Mouse (Mus musculus): ENCODE measurements around the gene Nipal3. TPM values are rescaled to one million over a fixed set of nuclear protein-coding genes. Genes with fewer than 3 reads are reported as not detected.

Nipal3 gene
- total and polyA plus RNA-seq, 3 experiments = 3.5 to 10.4 TPM; not detected in 1

GRCm38 (mm10) chr4:135420961-135421360, 73.9 kb downstream of the Nipal3 start:
- no peak for TF ChIP-seq MAFK (IDR thresholded peaks at IDR 0.05; ENCODE audit: borderline replicate concordance, low read depth, low read length)
- TF ChIP-seq MYC (IDR thresholded peaks at IDR 0.05; ENCODE audit: low read depth, low read length) = no peak
- TF ChIP-seq ZMIZ1 (IDR thresholded peaks at IDR 0.05; ENCODE audit: low read depth, low read length) = no peak
- TF ChIP-seq JUND (IDR thresholded peaks at IDR 0.05; ENCODE audit: low read depth, low read length) = no peak
- TF ChIP-seq MEF2A (IDR thresholded peaks at IDR 0.05; ENCODE audit: extremely low read depth, insufficient replicate concordance, low read depth, low read length, poor library complexity, severe bottlenecking) = no peak
- no peak for DNase-seq (ENCODE audit: low read depth, low spot score)
- no peaks in the 10 kb centered on the region for H3K27me3 ChIP-seq (ENCODE audit: control insufficient read depth in 1 of 2, insufficient read depth in 2 of 2, low read length in 2 of 2)
- H3K9me3 ChIP-seq (replicated peaks; ENCODE audit: insufficient read depth, low read length) = no peaks in the 10 kb centered on the region
- H3K4me3 ChIP-seq (ENCODE audit: control insufficient read depth in 1 of 2, insufficient read depth in 1 of 2, low read depth in 2 of 2, low read length in 2 of 2) = no peak overlapping the region
- no peak overlapping the region for H3K9ac ChIP-seq (ENCODE audit: control insufficient read depth, low read depth, low read length, poor library complexity, severe bottlenecking)
- peaks cover 0 to 7% of the 10 kb centered on the region in 2 experiments; a peak in 3 of 4 replicates for H3K36me3 ChIP-seq (ENCODE audit: control insufficient read depth in 1 of 2, insufficient read depth in 2 of 2, low read length in 2 of 2)
- H3K79me2 ChIP-seq (ENCODE audit: control insufficient read depth, insufficient read depth, low read length, poor library complexity) = no peaks in the 10 kb centered on the region
- peaks cover 0 to 18% of the 10 kb centered on the region in 2 experiments; a peak in 2 of 4 replicates for H3K4me1 ChIP-seq (ENCODE audit: control insufficient read depth in 1 of 2, insufficient read depth in 2 of 2, low read length in 2 of 2)
- no peak overlapping the region for H3K27ac ChIP-seq (ENCODE audit: control insufficient read depth, low read depth, low read length)

DNA sequence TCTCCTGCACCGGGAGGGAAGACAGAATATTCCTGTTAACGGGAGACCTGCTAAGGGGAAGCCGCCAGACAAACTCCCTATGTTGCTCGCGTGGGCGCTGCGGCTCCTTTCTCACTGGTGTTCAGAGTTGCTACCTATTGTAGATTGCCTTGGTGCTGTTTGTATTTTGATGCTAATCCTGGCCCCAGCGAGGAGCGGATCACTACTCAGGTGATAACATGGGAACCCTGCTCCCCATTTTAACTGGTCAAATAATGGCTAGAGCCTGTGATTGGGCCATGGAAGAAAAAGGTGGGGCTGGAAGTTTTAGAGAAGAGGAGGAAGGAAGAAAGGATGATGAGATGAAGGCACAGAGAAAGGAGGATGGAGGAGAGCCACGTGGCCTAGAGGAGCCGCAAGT, 74.4 kb downstream of the Nipal3 start:
- Histone ChIP-seq H3K27ac (ENCODE audit: control insufficient read depth, low read depth, low read length) (no peak overlapping the region), H3K9me3 (replicated peaks; ENCODE audit: insufficient read depth, low read length) (no peaks in the 10 kb centered on the region), H3K9ac (ENCODE audit: control insufficient read depth, low read depth, low read length, poor library complexity, severe bottlenecking) (no peak overlapping the region), H3K36me3 (ENCODE audit: control insufficient read depth in 1 of 2, insufficient read depth in 2 of 2, low read length in 2 of 2) (peaks cover 0 to 13% of the 10 kb centered on the region in 2 experiments; a peak in 3 of 4 replicates), H3K27me3 (ENCODE audit: control insufficient read depth in 1 of 2, insufficient read depth in 2 of 2, low read length in 2 of 2) (no peaks in the 10 kb centered on the region), H3K4me1 (ENCODE audit: control insufficient read depth in 1 of 2, insufficient read depth in 2 of 2, low read length in 2 of 2) (peaks cover 5 to 21% of the 10 kb centered on the region in 2 experiments), H3K4me3 (ENCODE audit: control insufficient read depth in 1 of 2, insufficient read depth in 1 of 2, low read depth in 2 of 2, low read length in 2 of 2) (no peak overlapping the region), H3K79me2 (ENCODE audit: control insufficient read depth, insufficient read depth, low read length, poor library complexity) (no peaks in the 10 kb centered on the region)
- no peak for DNase-seq (ENCODE audit: low read depth, low spot score)
- no peak for TF ChIP-seq SMC3 (IDR thresholded peaks at IDR 0.05; ENCODE audit: low read depth, low read length)
- TF ChIP-seq SIN3A (IDR thresholded peaks at IDR 0.05; ENCODE audit: low read length) = no peak

DNA sequence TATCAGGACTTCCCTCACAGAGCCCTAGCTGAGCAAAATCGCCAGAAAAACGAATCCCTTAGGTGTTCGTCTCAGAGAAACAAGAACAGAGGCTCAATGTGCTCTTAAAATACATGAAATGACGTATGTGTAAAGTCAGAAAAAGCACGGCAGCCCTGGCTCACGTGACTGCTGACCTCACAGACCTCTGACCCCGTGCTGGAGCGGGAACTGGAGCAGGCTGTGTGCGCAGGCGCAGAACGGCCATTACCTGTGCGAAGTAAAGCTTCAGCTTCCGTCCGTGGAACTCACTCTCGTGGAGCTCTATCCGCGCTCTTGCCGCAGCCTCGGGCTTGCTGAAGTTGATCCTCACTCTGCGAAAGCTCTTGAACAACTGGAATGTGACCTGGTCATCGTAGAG, 74.8 kb downstream of the Nipal3 start:
- Histone ChIP-seq H3K36me3 (ENCODE audit: control insufficient read depth in 1 of 2, insufficient read depth in 2 of 2, low read length in 2 of 2) (peaks cover 0 to 15% of the 10 kb centered on the region in 2 experiments; a peak in 3 of 4 replicates), H3K4me1 (ENCODE audit: control insufficient read depth in 1 of 2, insufficient read depth in 2 of 2, low read length in 2 of 2) (peaks cover 9 to 26% of the 10 kb centered on the region in 2 experiments), H3K27ac (ENCODE audit: control insufficient read depth, low read depth, low read length) (no peak overlapping the region), H3K4me3 (ENCODE audit: control insufficient read depth in 1 of 2, insufficient read depth in 1 of 2, low read depth in 2 of 2, low read length in 2 of 2) (no peak overlapping the region), H3K9me3 (replicated peaks; ENCODE audit: insufficient read depth, low read length) (no peaks in the 10 kb centered on the region), H3K27me3 (ENCODE audit: control insufficient read depth in 1 of 2, insufficient read depth in 2 of 2, low read length in 2 of 2) (no peaks in the 10 kb centered on the region), H3K9ac (ENCODE audit: control insufficient read depth, low read depth, low read length, poor library complexity, severe bottlenecking) (no peak overlapping the region), H3K79me2 (ENCODE audit: control insufficient read depth, insufficient read depth, low read length, poor library complexity) (no peaks in the 10 kb centered on the region)
- no peak for DNase-seq (ENCODE audit: low read depth, low spot score)
- TF ChIP-seq MXI1 (IDR thresholded peaks at IDR 0.05; ENCODE audit: low read depth, low read length) = no peak
- TF ChIP-seq HCFC1 (IDR thresholded peaks at IDR 0.05; ENCODE audit: low read depth, low read length) = no peak
- no peak for TF ChIP-seq ZC3H11A (IDR thresholded peaks at IDR 0.05; ENCODE audit: low read depth, low read length)
- no peak for TF ChIP-seq CHD1 (IDR thresholded peaks at IDR 0.05; ENCODE audit: low read depth, low read length)
- TF ChIP-seq NRF1 (IDR thresholded peaks at IDR 0.05; ENCODE audit: insufficient read depth, low read depth, low read length, poor library complexity, severe bottlenecking) = no peak
- TF ChIP-seq BHLHE40 (IDR thresholded peaks at IDR 0.05; ENCODE audit: borderline replicate concordance, low read depth, low read length) = no peak
- TF ChIP-seq POLR2AphosphoS5 (IDR thresholded peaks at IDR 0.05; ENCODE audit: borderline replicate concordance, low read depth, low read length) = no peak
- no peak for TF ChIP-seq TBP (IDR thresholded peaks at IDR 0.05; ENCODE audit: low read depth, low read length)
- no peak for TF ChIP-seq SMC3 (IDR thresholded peaks at IDR 0.05; ENCODE audit: low read depth, low read length)
- no peak for TF ChIP-seq EP300 (IDR thresholded peaks at IDR 0.05; ENCODE audit: low read depth in 1 of 2, low read length in 2 of 2)
- TF ChIP-seq MAX (IDR thresholded peaks at IDR 0.05; ENCODE audit: low read length) = no peak
- TF ChIP-seq KAT2A (conservative IDR thresholded peaks at IDR 0.05; ENCODE audit: low read depth, low read length) = no peak
- no peak for TF ChIP-seq POLR2A (IDR thresholded peaks at IDR 0.05; ENCODE audit: control insufficient read depth in 1 of 2, insufficient read depth in 1 of 2, low read depth in 1 of 2, low read length in 2 of 2, poor library complexity in 1 of 2)
- TF ChIP-seq RCOR1 (IDR thresholded peaks at IDR 0.05; ENCODE audit: low read depth, low read length) = no peak
- no peak for TF ChIP-seq USF2 (IDR thresholded peaks at IDR 0.05; ENCODE audit: borderline replicate concordance in 1 of 2, insufficient read depth in 1 of 2, low read depth in 1 of 2, low read length in 2 of 2)
- TF ChIP-seq ZKSCAN1 (IDR thresholded peaks at IDR 0.05; ENCODE audit: low read depth, low read length) = no peak
- TF ChIP-seq CHD2 (IDR thresholded peaks at IDR 0.05; ENCODE audit: low read length) = no peak
- no peak for TF ChIP-seq ZMIZ1 (IDR thresholded peaks at IDR 0.05; ENCODE audit: low read depth, low read length)
- TF ChIP-seq MEF2A (IDR thresholded peaks at IDR 0.05; ENCODE audit: extremely low read depth, insufficient replicate concordance, low read depth, low read length, poor library complexity, severe bottlenecking) = no peak
